Mouse (Mus musculus) erythroblast, embryonic 14.5 days (primary cell): Measurements from ENCODE around the gene Hcrtr1. TPM values are rescaled to one million over a fixed set of nuclear protein-coding genes. Genes with fewer than 3 reads are reported as not detected.

Source experiments
- H3K27me3 ChIP-seq: 2 replicates; pipeline ENCODE4 v1.6.1; 2012; ENCODE audit warnings: inconsistent platforms; ENCODE audit not compliant: control insufficient read depth
- H3K36me3 ChIP-seq: 2 replicates; pipeline ENCODE4 v1.6.1; 2012; ENCODE audit warnings: mild to moderate bottlenecking, inconsistent platforms; ENCODE audit not compliant: control insufficient read depth
- H3K4me1 ChIP-seq: 2 replicates; pipeline ENCODE4 v1.6.1; 2012; ENCODE audit warnings: inconsistent platforms; ENCODE audit not compliant: control insufficient read depth
- H3K4me3 ChIP-seq: replicated peaks from 2 replicates; pipeline ENCODE3; 2012; ENCODE audit warnings: moderate library complexity, mild to moderate bottlenecking, inconsistent platforms
- H3K9me3 ChIP-seq: 2 replicates; pipeline ENCODE4 v1.6.1; 2012; ENCODE audit warnings: low read length, inconsistent platforms, mixed read lengths; ENCODE audit not compliant: control insufficient read depth
- GATA1 ChIP-seq: IDR thresholded peaks from 2 replicates; pipeline ENCODE4 v1.6.1; 2012; ENCODE audit warnings: low read length, inconsistent platforms, mixed read lengths
- TAL1 ChIP-seq: IDR thresholded peaks from 3 replicates; pipeline ENCODE4 v1.6.1; 2012; ENCODE audit warnings: low read length, inconsistent platforms, mixed read lengths
- polyA plus RNA-seq: library from polyadenylated mRNA; stranded (reverse); fragments of >175 nt; gene quantifications from 2 replicates; pipeline ENCODE4 v1.2.3, GENCODE M21; 2012

The Hcrtr1 gene
- polyA plus RNA-seq, 1 experiment = not detected

- no peaks in the 10 kb centered on the region for H3K9me3 ChIP-seq
- H3K27me3 ChIP-seq = peaks cover 57% of the 10 kb centered on the region
- no peak overlapping the region for H3K4me3 ChIP-seq
- TF ChIP-seq GATA1 (no peak), TAL1 (no peak)
- no peaks in the 10 kb centered on the region for H3K36me3 ChIP-seq
- no peaks in the 10 kb centered on the region for H3K4me1 ChIP-seq
These were observed 17.7 kb upstream of the Hcrtr1 start for GRCm38 (mm10) chr4:130156812-130157371.

- Histone ChIP-seq H3K27me3 (peaks cover 56% of the 10 kb centered on the region), H3K9me3 (no peaks in the 10 kb centered on the region), H3K4me3 (no peak overlapping the region), H3K4me1 (no peaks in the 10 kb centered on the region), H3K36me3 (no peaks in the 10 kb centered on the region)
- TF ChIP-seq GATA1 = no peak
- no peak for TF ChIP-seq TAL1
These were observed 15.1 kb upstream of the Hcrtr1 start for GRCm38 (mm10) chr4:130154250-130154649.

- no peak overlapping the region for H3K4me3 ChIP-seq
- H3K9me3 ChIP-seq = peaks cover 4% of the 10 kb centered on the region; the same call in 1 of the 2 replicates
These were observed 9.2 kb upstream of the Hcrtr1 start for GRCm38 (mm10) chr4:130148405-130148804.

GRCm38 (mm10) chr4:130141786-130142185, 2.6 kb upstream of the Hcrtr1 start:
- Histone ChIP-seq H3K36me3 (no peaks in the 10 kb centered on the region), H3K4me3 (no peak overlapping the region), H3K4me1 (no peaks in the 10 kb centered on the region), H3K9me3 (peaks cover 4% of the 10 kb centered on the region; the same call in 1 of the 2 replicates), H3K27me3 (peaks cover 64% of the 10 kb centered on the region)
- TF ChIP-seq TAL1 (no peak), GATA1 (no peak)

More at GRCm38 (mm10) chr4:130148405-130148804, 9.2 kb upstream of the Hcrtr1 start:
- no peak for TF ChIP-seq GATA1
- no peaks in the 10 kb centered on the region for H3K4me1 ChIP-seq
- no peaks in the 10 kb centered on the region for H3K36me3 ChIP-seq
- H3K27me3 ChIP-seq = peaks cover 46% of the 10 kb centered on the region

- H3K27me3 ChIP-seq = peaks cover 69% of the 10 kb centered on the region
These were observed 1.8 kb upstream of the Hcrtr1 start for GRCm38 (mm10) chr4:130140992-130141402.

GRCm38 (mm10) chr4:130138441-130139213, 532 bp downstream of the Hcrtr1 start:
- peaks cover 70% of the 10 kb centered on the region for H3K27me3 ChIP-seq
- H3K4me1 ChIP-seq = peaks cover 4% of the 10 kb centered on the region
- H3K36me3 ChIP-seq = no peaks in the 10 kb centered on the region
- H3K4me3 ChIP-seq = no peak overlapping the region
- no peak for TF ChIP-seq GATA1
- no peak for TF ChIP-seq TAL1
- no peaks in the 10 kb centered on the region; the same call in 1 of the 2 replicates for H3K9me3 ChIP-seq

More at GRCm38 (mm10) chr4:130140992-130141402, 1.8 kb upstream of the Hcrtr1 start:
- Histone ChIP-seq H3K4me1 (no peaks in the 10 kb centered on the region), H3K36me3 (no peaks in the 10 kb centered on the region), H3K9me3 (peaks cover 4% of the 10 kb centered on the region; the same call in 1 of the 2 replicates), H3K4me3 (no peak overlapping the region)
- TF ChIP-seq TAL1 (no peak), GATA1 (no peak)

- Histone ChIP-seq H3K4me3 (no peak overlapping the region), H3K9me3 (no peaks in the 10 kb centered on the region), H3K36me3 (peaks cover 11% of the 10 kb centered on the region), H3K27me3 (peaks cover 27% of the 10 kb centered on the region), H3K4me1 (peaks cover 30% of the 10 kb centered on the region)
- no peak for TF ChIP-seq TAL1
- no peak for TF ChIP-seq GATA1
These were observed 5.8 kb downstream of the Hcrtr1 start for GRCm38 (mm10) chr4:130133399-130133798.

- no peak for TF ChIP-seq GATA1
- TF ChIP-seq TAL1 = no peak
- H3K9me3 ChIP-seq = no peaks in the 10 kb centered on the region
- peaks cover 9% of the 10 kb centered on the region for H3K27me3 ChIP-seq
- no peak overlapping the region for H3K4me3 ChIP-seq
- peaks cover 29% of the 10 kb centered on the region for H3K36me3 ChIP-seq
- H3K4me1 ChIP-seq = peaks cover 42% of the 10 kb centered on the region
These were observed 7.6 kb downstream of the Hcrtr1 start for GRCm38 (mm10) chr4:130131448-130132105.
